Mouse (Mus musculus) frontal cortex, adult 2 months (tissue): ENCODE results near the gene Pde4dip. TPM values are rescaled to one million over a fixed set of nuclear protein-coding genes. Genes with fewer than 3 reads are reported as not detected.

Experiments used
- DNase-seq, 2 experiments: peaks; one replicate each; pipeline ENCODE4 v3.0.0; 2022; ENCODE audit warnings: low spot score in 1 of 2; ENCODE audit errors: extremely low spot score in 1 of 2
- polyA plus RNA-seq: library from polyadenylated mRNA; depleted of rRNA; stranded (reverse); fragments of >200 nt; gene quantifications from 2 replicates; pipeline ENCODE4 v1.2.3, GENCODE M21; 2012

The Pde4dip gene
- polyA plus RNA-seq, 1 experiment = 109 TPM

- no peak for DNase-seq
Observed at GRCm38 (mm10) chr3:97901586-97901985, 13.1 kb upstream of the Pde4dip start.

DNA sequence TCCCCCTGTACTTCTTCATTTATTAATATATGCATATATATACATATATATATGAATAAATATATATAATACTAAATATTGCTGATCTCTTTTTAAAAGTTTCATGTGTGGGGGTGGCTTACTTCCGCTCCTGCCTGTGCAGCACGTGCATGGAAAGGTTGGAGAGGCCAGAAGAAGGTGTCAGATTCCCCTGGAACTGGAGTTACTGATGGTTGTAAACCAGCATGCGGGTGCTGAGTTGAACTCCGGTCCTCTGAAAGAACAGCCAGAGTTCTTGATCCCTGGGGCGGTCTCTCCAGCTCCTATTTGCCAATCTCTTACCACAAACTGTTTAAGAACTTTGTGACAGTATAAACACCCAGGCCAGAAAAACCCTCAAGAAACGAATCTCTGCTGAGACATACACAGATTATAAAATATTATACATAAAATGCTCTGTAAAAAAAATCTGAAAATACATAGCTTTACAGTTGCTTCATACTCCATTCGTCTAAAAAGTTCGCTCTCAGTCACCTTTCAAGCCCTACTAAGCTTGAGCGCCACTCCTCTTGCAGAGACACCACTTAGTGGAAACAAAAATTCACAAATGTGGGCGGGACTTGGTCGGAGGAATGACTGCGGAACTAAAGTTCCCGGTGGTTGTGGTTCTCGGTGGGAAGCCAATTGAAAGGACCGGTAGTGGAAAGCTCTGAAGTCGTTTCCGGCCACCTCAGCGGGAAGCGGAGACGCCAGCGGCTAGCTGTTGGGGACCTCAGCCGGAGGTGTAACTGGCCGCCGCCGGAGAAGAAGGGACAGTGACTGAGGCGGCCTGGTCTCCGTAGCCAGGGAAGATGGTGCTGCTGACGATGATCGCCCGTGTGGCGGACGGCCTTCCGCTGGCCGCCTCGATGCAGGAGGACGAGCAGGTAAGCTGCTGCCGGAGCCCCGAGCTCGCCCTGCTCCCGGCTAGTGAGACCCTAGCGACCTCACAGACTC lies 12.3 kb upstream of the Pde4dip start, which contains the start of gene Sec22b:
Gene Sec22b, plus strand, starts transcription at position 675 of the 975 bp plus-strand sequence.
- peak; percentile 82 to 97 for DNase-seq

DNA sequence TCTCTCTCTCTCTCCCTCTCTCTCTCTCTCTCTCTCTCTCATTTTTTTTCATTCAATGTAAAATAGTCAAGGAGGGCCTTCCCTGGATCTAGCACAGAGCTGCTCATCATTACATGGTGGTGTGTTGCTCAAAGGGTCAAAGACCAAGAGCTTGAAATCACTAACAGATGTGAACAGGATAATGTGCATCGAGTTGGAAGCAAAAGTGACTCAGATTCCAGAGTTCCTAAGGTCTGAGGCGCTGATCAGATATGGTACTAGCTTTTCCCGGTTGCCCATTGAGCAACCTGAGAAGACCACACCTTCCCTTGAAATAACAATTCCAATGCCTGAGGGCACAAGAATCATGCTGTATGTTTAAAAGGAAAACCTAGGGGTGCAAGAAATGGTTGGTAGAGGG lies 9.9 kb upstream of the Pde4dip start:
- DNase-seq = no peak

GRCm38 (mm10) chr3:97894695-97895094 lies 6.2 kb upstream of the Pde4dip start:
- DNase-seq = no peak

DNA sequence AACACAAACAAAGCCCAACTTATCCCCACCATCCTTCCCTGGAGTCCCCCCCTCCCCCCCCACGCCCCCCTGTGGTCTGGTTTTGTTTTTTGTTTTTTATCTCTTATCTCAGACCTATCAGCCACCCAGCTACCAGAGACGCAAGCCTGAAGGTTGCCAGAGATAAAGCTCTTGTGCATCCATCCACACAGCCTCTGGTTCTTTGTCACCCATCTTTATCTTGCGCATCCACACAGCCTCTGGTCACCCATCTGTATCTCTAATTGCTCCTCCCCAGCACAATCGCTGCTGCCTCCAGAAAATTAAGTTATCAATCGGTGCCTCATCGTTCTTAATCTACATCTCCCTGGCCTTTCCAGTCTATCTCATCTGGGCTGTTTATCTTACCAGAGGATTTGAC lies 1.7 kb upstream of the Pde4dip start:
- no peak for DNase-seq

- DNase-seq = no peak
Observed at GRCm38 (mm10) chr3:97887785-97888167, 731 bp downstream of the Pde4dip start.

- peak in 1 of 2 experiments; percentile 50 for DNase-seq
Observed at GRCm38 (mm10) chr3:97881576-97881975, 6.9 kb downstream of the Pde4dip start.

- DNase-seq = peak in 1 of 2 experiments; percentile 89
Observed at GRCm38 (mm10) chr3:97879222-97879621, 9.3 kb downstream of the Pde4dip start.

GRCm38 (mm10) chr3:97876259-97876658 lies 12.2 kb downstream of the Pde4dip start:
- no peak for DNase-seq

- DNase-seq = no peak
Observed at GRCm38 (mm10) chr3:97874777-97875176, 13.7 kb downstream of the Pde4dip start.

DNA sequence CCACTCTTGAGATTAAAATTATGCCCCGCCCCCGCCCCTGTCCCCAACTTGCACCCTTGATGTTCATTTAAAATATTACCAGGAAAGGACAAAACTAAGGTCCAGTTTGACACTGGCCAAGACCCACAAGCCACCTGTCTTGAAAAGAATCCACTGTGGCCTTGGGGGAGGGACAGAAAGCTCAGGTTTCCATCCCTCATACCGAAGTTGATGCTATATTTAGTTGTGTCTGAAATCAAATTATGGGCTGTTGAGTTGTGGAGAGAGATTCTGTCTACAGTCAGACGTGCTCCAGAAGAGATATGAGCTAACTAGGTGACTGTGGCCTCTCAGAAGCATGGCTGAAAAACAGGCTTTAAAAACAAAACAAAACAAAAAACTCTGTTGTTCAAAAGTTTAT lies 18.8 kb downstream of the Pde4dip start:
- no peak for DNase-seq

- DNase-seq = no peak
Observed at GRCm38 (mm10) chr3:97868733-97869132, 19.8 kb downstream of the Pde4dip start.

DNA sequence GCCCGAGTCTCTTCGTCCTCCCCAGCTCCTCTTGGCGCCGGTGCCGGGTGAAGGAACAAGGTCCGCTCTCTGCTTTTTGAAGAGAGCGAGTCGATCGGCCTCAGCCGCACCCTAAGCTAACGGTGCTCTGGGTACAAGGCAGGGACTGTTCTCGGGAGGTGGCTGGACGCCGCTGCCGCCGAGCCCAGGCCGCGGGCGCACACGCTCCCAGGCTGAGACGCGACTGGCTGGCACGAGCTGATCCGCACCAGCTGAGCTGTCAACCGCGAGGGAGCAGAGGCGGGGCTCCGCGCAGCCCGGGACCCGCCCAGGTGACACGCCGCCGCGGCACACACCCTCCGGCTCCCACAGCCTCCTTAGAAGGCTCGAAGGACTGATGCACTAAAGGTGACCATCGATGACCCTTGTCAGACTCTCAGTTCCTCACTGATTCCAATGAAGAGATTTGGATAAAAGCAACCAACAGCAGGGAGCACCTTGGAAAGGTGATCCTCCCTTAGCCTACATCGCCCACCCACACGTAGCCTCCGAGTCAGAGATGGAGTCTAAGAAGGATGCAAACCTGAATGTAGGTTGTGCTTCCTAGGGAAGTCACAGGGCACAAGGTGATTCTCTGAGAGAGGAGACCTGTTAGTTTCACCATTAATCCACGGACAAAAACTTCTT lies 20.4 kb downstream of the Pde4dip start:
- peak; percentile 64 to 84 for DNase-seq

- DNase-seq = peak in 1 of 2 experiments; percentile 78
Observed at GRCm38 (mm10) chr3:97867221-97868023, 21.1 kb downstream of the Pde4dip start.

GRCm38 (mm10) chr3:97866696-97867095 lies 21.8 kb downstream of the Pde4dip start:
- no peak for DNase-seq

- DNase-seq = no peak
Observed at GRCm38 (mm10) chr3:97860820-97861451, 27.6 kb downstream of the Pde4dip start.

- peak; percentile 72 to 73 for DNase-seq
Observed at GRCm38 (mm10) chr3:97859400-97859799, 29.1 kb downstream of the Pde4dip start.

GRCm38 (mm10) chr3:97854575-97855384 lies 33.7 kb downstream of the Pde4dip start:
- DNase-seq = peak; percentile 41 to 64

- no peak for DNase-seq
Observed at GRCm38 (mm10) chr3:97851803-97852202, 36.7 kb downstream of the Pde4dip start.
